Mouse (Mus musculus): ENCODE data around the gene Ccdc175.

The Ccdc175 gene

GRCm38 (mm10) chr12:72102776-72103175 is 82.1 kb downstream of the Ccdc175 start:
- DNase-seq (ENCODE audit: low read depth, low spot score) = peak; percentile 66

GRCm38 (mm10) chr12:72096966-72097365 is 87.9 kb downstream of the Ccdc175 start:
- no peak for DNase-seq (ENCODE audit: low read depth, low spot score)

- DNase-seq (ENCODE audit: low read depth, low spot score) = no peak
Observed at GRCm38 (mm10) chr12:72089802-72090201, 95.0 kb downstream of the Ccdc175 start.

- no peak for DNase-seq (ENCODE audit: low read depth, low spot score)
Observed at GRCm38 (mm10) chr12:72086166-72086825, 98.5 kb downstream of the Ccdc175 start.

GRCm38 (mm10) chr12:72085329-72086165 is 99.3 kb downstream of the Ccdc175 start, which contains the start of the genes L3hypdh and Jkamp:
L3hypdh (minus strand) TSS chr12:72085439.
Jkamp (plus strand) TSS chr12:72085589.
- peak; percentile 100 for DNase-seq (ENCODE audit: low read depth, low spot score)

GRCm38 (mm10) chr12:72085024-72085328 is 99.9 kb downstream of the Ccdc175 start:
- no peak for DNase-seq (ENCODE audit: low read depth, low spot score)

- DNase-seq (ENCODE audit: low read depth, low spot score) = peak; percentile 23
Observed at GRCm38 (mm10) chr12:72084261-72085023, 100.4 kb downstream of the Ccdc175 start.

- no peak for DNase-seq (ENCODE audit: low read depth, low spot score)
Observed at GRCm38 (mm10) chr12:72083265-72083664, 101.6 kb downstream of the Ccdc175 start.

- DNase-seq (ENCODE audit: low read depth, low spot score) = peak; percentile 65
Observed at GRCm38 (mm10) chr12:72082370-72082769, 102.5 kb downstream of the Ccdc175 start.

GRCm38 (mm10) chr12:72081961-72082360 is 102.9 kb downstream of the Ccdc175 start:
- peak; percentile 42 for DNase-seq (ENCODE audit: low read depth, low spot score)

GRCm38 (mm10) chr12:72078248-72078647 is 106.6 kb downstream of the Ccdc175 start:
- DNase-seq (ENCODE audit: low read depth, low spot score) = no peak

GRCm38 (mm10) chr12:72070327-72071269 is 114.2 kb downstream of the Ccdc175 start, which contains the start of gene Gpr135:
Gpr135 (minus strand) TSS chr12:72071125.
- DNase-seq (ENCODE audit: low read depth, low spot score) = peak; percentile 86

- DNase-seq (ENCODE audit: low read depth, low spot score) = no peak
Observed at GRCm38 (mm10) chr12:72069626-72070326, 115.1 kb downstream of the Ccdc175 start.

- DNase-seq (ENCODE audit: low read depth, low spot score) = no peak
Observed at GRCm38 (mm10) chr12:72057780-72058179, 127.0 kb downstream of the Ccdc175 start.

GRCm38 (mm10) chr12:72053851-72054250 is 131.0 kb downstream of the Ccdc175 start:
- DNase-seq (ENCODE audit: low read depth, low spot score) = peak; percentile 66

- peak; percentile 65 for DNase-seq (ENCODE audit: low read depth, low spot score)
Observed at GRCm38 (mm10) chr12:72053303-72053702, 131.5 kb downstream of the Ccdc175 start.

GRCm38 (mm10) chr12:72052571-72052970 is 132.3 kb downstream of the Ccdc175 start:
- DNase-seq (ENCODE audit: low read depth, low spot score) = peak; percentile 65
